Mouse (Mus musculus): Measurements from ENCODE around the gene Ifnlr1. TPM values are rescaled to one million over a fixed set of nuclear protein-coding genes. Genes with fewer than 3 reads are reported as not detected.

The Ifnlr1 gene
- total and polyA plus RNA-seq, 3 experiments, result 0.04 TPM; not detected in 2

- peaks cover 0 to 28% of the 10 kb centered on the region in 2 experiments; a peak in 2 of 4 replicates for H3K4me1 ChIP-seq (ENCODE audit: control insufficient read depth in 1 of 2, insufficient read depth in 2 of 2)
- no peaks in the 10 kb centered on the region for H3K36me3 ChIP-seq (replicated peaks in 1 of 2; ENCODE audit: control insufficient read depth in 1 of 2, insufficient read depth in 1 of 2, low read length in 1 of 2)
- DNase-seq (ENCODE audit: extremely low read depth), result no peak
- in situ Hi-C loops (cut with MboI; ENCODE audit: low pct_ligation_motif_present, low pct_unique_long_range_greater_than_20kb, low sequenced_read_pairs), result loop anchor here (5.0 kb wide), 1 partner anchor 279 kb away; no protein-coding TSS in a partner anchor
- TF ChIP-seq MAZ (IDR thresholded peaks at IDR 0.05; ENCODE audit: low read depth, low read length), result no peak
- no peak for TF ChIP-seq SIN3A (IDR thresholded peaks at IDR 0.05; ENCODE audit: low read length)
- TF ChIP-seq POLR2A (IDR thresholded peaks at IDR 0.05; ENCODE audit: low read depth, low read length), result no peak
- no peak for TF ChIP-seq USF1 (IDR thresholded peaks at IDR 0.05; ENCODE audit: low read depth, low read length)
- no peak for TF ChIP-seq MEF2A (IDR thresholded peaks at IDR 0.05; ENCODE audit: borderline replicate concordance, low read depth, low read length)
- TF ChIP-seq CHD2 (IDR thresholded peaks at IDR 0.05; ENCODE audit: low read length), result no peak
- TF ChIP-seq RAD21 (IDR thresholded peaks at IDR 0.05; ENCODE audit: low read depth, low read length), result no peak
- no peak for TF ChIP-seq ETS1 (conservative IDR thresholded peaks at IDR 0.05; ENCODE audit: low read depth, low read length)
- TF ChIP-seq TCF12 (IDR thresholded peaks at IDR 0.05; ENCODE audit: low read depth, low read length), result no peak
- no peak for TF ChIP-seq RCOR1 (conservative IDR thresholded peaks at IDR 0.05; ENCODE audit: low read depth, low read length)
- no peak for TF ChIP-seq NRF1 (IDR thresholded peaks at IDR 0.05; ENCODE audit: low read depth, low read length)
- no peak for TF ChIP-seq ZKSCAN1 (IDR thresholded peaks at IDR 0.05; ENCODE audit: borderline replicate concordance, low read depth, low read length)
- TF ChIP-seq MYC (IDR thresholded peaks at IDR 0.05; ENCODE audit: low read depth, low read length), result no peak
- TF ChIP-seq HCFC1 (IDR thresholded peaks at IDR 0.05; ENCODE audit: low read depth, low read length), result no peak
- TF ChIP-seq JUND (conservative IDR thresholded peaks at IDR 0.05; ENCODE audit: low read depth, low read length), result no peak
- no peak for TF ChIP-seq JUN (IDR thresholded peaks at IDR 0.05; ENCODE audit: insufficient read depth, low read depth, low read length)
- TF ChIP-seq EP300 (IDR thresholded peaks at IDR 0.05; ENCODE audit: low read length), result no peak
- TF ChIP-seq POLR2AphosphoS2 (IDR thresholded peaks at IDR 0.05; ENCODE audit: low read depth, low read length), result no peak
- no peak for TF ChIP-seq IRF4 (IDR thresholded peaks at IDR 0.05; ENCODE audit: low read depth, low read length)
- no peak overlapping the region for H3K4me3 ChIP-seq (replicated peaks in 1 of 3; ENCODE audit: low read depth in 2 of 3, low read length in 2 of 3, poor library complexity in 1 of 3)
- peaks cover 9% of the 10 kb centered on the region for H3K27me3 ChIP-seq (replicated peaks)
- H3K27ac ChIP-seq (ENCODE audit: insufficient read depth, low read depth), result no peak overlapping the region
- no peak overlapping the region for H3K9ac ChIP-seq (ENCODE audit: insufficient read depth, low read depth)
- H3K4me2 ChIP-seq (ENCODE audit: insufficient read depth, low read depth, poor library complexity, severe bottlenecking), result no peak overlapping the region
- peaks cover 2% of the 10 kb centered on the region for H3K9me3 ChIP-seq (replicated peaks; ENCODE audit: low read length)
- H3K79me2 ChIP-seq (replicated peaks; ENCODE audit: control insufficient read depth, extremely low read depth, insufficient read depth, poor library complexity, severe bottlenecking), result no peaks in the 10 kb centered on the region
- dilution Hi-C loops (cut with MboI; ENCODE audit: extremely low pct_ligation_motif_present, extremely low pct_unique_long_range_greater_than_20kb, low sequenced_read_pairs), result no loop called here
Measured at GRCm38 (mm10) chr4:135661082-135661809, 24.8 kb upstream of the Ifnlr1 start.

GRCm38 (mm10) chr4:135661994-135662393, 24.1 kb upstream of the Ifnlr1 start:
- H3K4me2 ChIP-seq (ENCODE audit: insufficient read depth, low read depth, poor library complexity, severe bottlenecking), result no peak overlapping the region
- H3K36me3 ChIP-seq (replicated peaks in 1 of 2; ENCODE audit: control insufficient read depth in 1 of 2, insufficient read depth in 1 of 2, low read length in 1 of 2), result no peaks in the 10 kb centered on the region
- no peak for DNase-seq (ENCODE audit: extremely low read depth)
- H3K4me1 ChIP-seq (ENCODE audit: control insufficient read depth in 1 of 2, insufficient read depth in 2 of 2), result peaks cover 0 to 35% of the 10 kb centered on the region in 2 experiments; a peak in 2 of 4 replicates
- H3K79me2 ChIP-seq (replicated peaks; ENCODE audit: control insufficient read depth, extremely low read depth, insufficient read depth, poor library complexity, severe bottlenecking), result no peaks in the 10 kb centered on the region
- H3K27ac ChIP-seq (ENCODE audit: insufficient read depth, low read depth), result no peak overlapping the region
- dilution Hi-C loops (cut with MboI; ENCODE audit: extremely low pct_ligation_motif_present, extremely low pct_unique_long_range_greater_than_20kb, low sequenced_read_pairs), result no loop called here
- TF ChIP-seq MAFK (IDR thresholded peaks at IDR 0.05; ENCODE audit: insufficient replicate concordance, low read length), result no peak
- no peak overlapping the region for H3K9ac ChIP-seq (ENCODE audit: insufficient read depth, low read depth)
- peaks cover 10% of the 10 kb centered on the region for H3K27me3 ChIP-seq (replicated peaks)
- H3K4me3 ChIP-seq (replicated peaks in 1 of 3; ENCODE audit: low read depth in 2 of 3, low read length in 2 of 3, poor library complexity in 1 of 3), result no peak overlapping the region
- in situ Hi-C loops (cut with MboI; ENCODE audit: low pct_ligation_motif_present, low pct_unique_long_range_greater_than_20kb, low sequenced_read_pairs), result loop anchor here (5.0 kb wide), 1 partner anchor 280 kb away; no protein-coding TSS in a partner anchor
- peaks cover 2% of the 10 kb centered on the region for H3K9me3 ChIP-seq (replicated peaks; ENCODE audit: low read length)

Measured in CH12.LX (cell line).